Mouse (Mus musculus) right cerebral cortex, adult 2 months (tissue): ENCODE measurements around the gene Aadacl4.
"Not testable (repeated sequence)": the region's sequence is repeated elsewhere in the genome, so short reads cannot be mapped to it uniquely, and the experiment has no call there.

ENCODE experiments used
- DNase-seq, 2 experiments: peaks; one replicate each; pipeline ENCODE4 v3.0.0; 2021 to 2022; ENCODE audit warnings: low spot score in 2 of 2

The Aadacl4 gene

GRCm38 (mm10) chr4:144613407-144613806, at the start of gene Aadacl4:
TSS of gene Aadacl4 (plus strand) at chr4:144613707.
- no peak for DNase-seq

GRCm38 (mm10) chr4:144565034-144565433, 48.5 kb upstream of the Aadacl4 start, which contains the start of gene Gm13124:
TSS of gene Gm13124 (minus strand) at chr4:144565134.
- DNase-seq, result no peak

GRCm38 (mm10) chr4:144567752-144568151, 45.8 kb upstream of the Aadacl4 start:
- DNase-seq, result no peak

- not testable (repeated sequence) for DNase-seq
Observed at GRCm38 (mm10) chr4:144586207-144586606, 27.3 kb upstream of the Aadacl4 start.

GRCm38 (mm10) chr4:144592790-144593189, 20.7 kb upstream of the Aadacl4 start:
- no peak for DNase-seq

- no peak for DNase-seq
Observed at GRCm38 (mm10) chr4:144614586-144614985, 1.1 kb downstream of the Aadacl4 start.

- DNase-seq, result no peak
Observed at GRCm38 (mm10) chr4:144638263-144638662, 24.8 kb downstream of the Aadacl4 start.
